Mouse (Mus musculus): ENCODE measurements at regions not wholly inside any gene's neighbourhood (a gene's known extent, or its start where the extent isn't known, plus 50 kb on each side); places are given as distances from the start of the nearest gene placed in this dataset.

- H3K27ac ChIP-seq (ENCODE audit: insufficient read depth, low read length): no peak overlapping the region
- no peaks in the 10 kb centered on the region for H3K27me3 ChIP-seq (ENCODE audit: control insufficient read depth, insufficient read depth, low read length, poor library complexity, severe bottlenecking)
- no peaks in the 10 kb centered on the region for H3K4me1 ChIP-seq (ENCODE audit: control insufficient read depth, insufficient read depth, low read length)
- no peak for TF ChIP-seq CTCF (IDR thresholded peaks at IDR 0.05; ENCODE audit: low read depth, low read length)
- TF ChIP-seq POLR2A (IDR thresholded peaks at IDR 0.05; ENCODE audit: insufficient read depth, low read length): no peak
- no peak for TF ChIP-seq EP300 (IDR thresholded peaks at IDR 0.05; ENCODE audit: insufficient read depth, low read depth, low read length)
- no peaks in the 10 kb centered on the region for H3K36me3 ChIP-seq (ENCODE audit: control insufficient read depth, insufficient read depth, low read length, poor library complexity, severe bottlenecking)
- H3K9ac ChIP-seq (ENCODE audit: low read depth, poor library complexity, severe bottlenecking): no peak overlapping the region
- no peaks in the 10 kb centered on the region for H3K9me3 ChIP-seq (replicated peaks; ENCODE audit: control insufficient read depth, insufficient read depth, low read length, poor library complexity, severe bottlenecking)
- H3K4me3 ChIP-seq (ENCODE audit: low read depth, low read length): no peak overlapping the region
Observed at GRCm38 (mm10) chr16:92961361-92961760, 135.4 kb upstream of the Runx1 start.

- Histone ChIP-seq H3K27me3 (ENCODE audit: control insufficient read depth, insufficient read depth, low read length, poor library complexity, severe bottlenecking) (no peaks in the 10 kb centered on the region), H3K27ac (ENCODE audit: insufficient read depth, low read length) (no peak overlapping the region), H3K4me1 (ENCODE audit: control insufficient read depth, insufficient read depth, low read length) (no peaks in the 10 kb centered on the region), H3K36me3 (ENCODE audit: control insufficient read depth, insufficient read depth, low read length, poor library complexity, severe bottlenecking) (no peaks in the 10 kb centered on the region), H3K9ac (ENCODE audit: low read depth, poor library complexity, severe bottlenecking) (no peak overlapping the region), H3K4me3 (ENCODE audit: low read depth, low read length) (no peak overlapping the region), H3K9me3 (replicated peaks; ENCODE audit: control insufficient read depth, insufficient read depth, low read length, poor library complexity, severe bottlenecking) (no peaks in the 10 kb centered on the region)
- no peak for TF ChIP-seq POLR2A (IDR thresholded peaks at IDR 0.05; ENCODE audit: insufficient read depth, low read length)
- no peak for TF ChIP-seq CTCF (IDR thresholded peaks at IDR 0.05; ENCODE audit: low read depth, low read length)
- TF ChIP-seq EP300 (IDR thresholded peaks at IDR 0.05; ENCODE audit: insufficient read depth, low read depth, low read length): no peak
Observed at GRCm38 (mm10) chr16:92960740-92961139, 134.8 kb upstream of the Runx1 start.

DNA sequence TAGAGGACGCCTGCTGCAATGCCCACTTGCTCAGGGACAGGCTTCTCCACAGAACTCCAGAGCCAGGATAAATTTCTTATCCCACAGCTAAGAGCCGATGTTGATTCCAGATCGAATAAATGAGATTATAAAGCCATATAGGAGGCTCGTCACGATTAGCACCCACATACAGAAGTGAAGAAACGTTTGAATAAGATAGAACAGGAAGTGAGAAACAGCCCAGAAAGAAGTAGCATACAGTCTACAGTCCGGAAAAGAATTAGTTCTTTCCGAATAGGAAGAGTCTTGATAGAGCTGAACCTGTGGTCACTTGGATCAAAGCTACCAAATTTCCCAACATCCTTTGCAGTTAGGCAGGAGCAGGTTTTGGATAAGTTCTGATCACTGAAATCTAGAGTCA lies 133.0 kb upstream of the Runx1 start:
- Histone ChIP-seq H3K27me3 (ENCODE audit: control insufficient read depth, insufficient read depth, low read length, poor library complexity, severe bottlenecking) (no peaks in the 10 kb centered on the region), H3K4me3 (ENCODE audit: low read depth, low read length) (no peak overlapping the region), H3K27ac (ENCODE audit: insufficient read depth, low read length) (no peak overlapping the region), H3K9me3 (replicated peaks; ENCODE audit: control insufficient read depth, insufficient read depth, low read length, poor library complexity, severe bottlenecking) (no peaks in the 10 kb centered on the region), H3K9ac (ENCODE audit: low read depth, poor library complexity, severe bottlenecking) (no peak overlapping the region), H3K4me1 (ENCODE audit: control insufficient read depth, insufficient read depth, low read length) (no peaks in the 10 kb centered on the region), H3K36me3 (ENCODE audit: control insufficient read depth, insufficient read depth, low read length, poor library complexity, severe bottlenecking) (no peaks in the 10 kb centered on the region)
- TF ChIP-seq EP300 (IDR thresholded peaks at IDR 0.05; ENCODE audit: insufficient read depth, low read depth, low read length) (no peak), CTCF (IDR thresholded peaks at IDR 0.05; ENCODE audit: low read depth, low read length) (no peak), POLR2A (IDR thresholded peaks at IDR 0.05; ENCODE audit: insufficient read depth, low read length) (no peak)

- TF ChIP-seq POLR2A (IDR thresholded peaks at IDR 0.05; ENCODE audit: insufficient read depth, low read length) (no peak), CTCF (IDR thresholded peaks at IDR 0.05; ENCODE audit: low read depth, low read length) (no peak), EP300 (IDR thresholded peaks at IDR 0.05; ENCODE audit: insufficient read depth, low read depth, low read length) (no peak)
- Histone ChIP-seq H3K36me3 (ENCODE audit: control insufficient read depth, insufficient read depth, low read length, poor library complexity, severe bottlenecking) (no peaks in the 10 kb centered on the region), H3K4me3 (ENCODE audit: low read depth, low read length) (no peak overlapping the region), H3K27me3 (ENCODE audit: control insufficient read depth, insufficient read depth, low read length, poor library complexity, severe bottlenecking) (no peaks in the 10 kb centered on the region), H3K4me1 (ENCODE audit: control insufficient read depth, insufficient read depth, low read length) (no peaks in the 10 kb centered on the region), H3K9ac (ENCODE audit: low read depth, poor library complexity, severe bottlenecking) (no peak overlapping the region), H3K9me3 (replicated peaks; ENCODE audit: control insufficient read depth, insufficient read depth, low read length, poor library complexity, severe bottlenecking) (no peaks in the 10 kb centered on the region), H3K27ac (ENCODE audit: insufficient read depth, low read length) (no peak overlapping the region)
Observed at GRCm38 (mm10) chr16:92958146-92958545, 132.2 kb upstream of the Runx1 start.

DNA sequence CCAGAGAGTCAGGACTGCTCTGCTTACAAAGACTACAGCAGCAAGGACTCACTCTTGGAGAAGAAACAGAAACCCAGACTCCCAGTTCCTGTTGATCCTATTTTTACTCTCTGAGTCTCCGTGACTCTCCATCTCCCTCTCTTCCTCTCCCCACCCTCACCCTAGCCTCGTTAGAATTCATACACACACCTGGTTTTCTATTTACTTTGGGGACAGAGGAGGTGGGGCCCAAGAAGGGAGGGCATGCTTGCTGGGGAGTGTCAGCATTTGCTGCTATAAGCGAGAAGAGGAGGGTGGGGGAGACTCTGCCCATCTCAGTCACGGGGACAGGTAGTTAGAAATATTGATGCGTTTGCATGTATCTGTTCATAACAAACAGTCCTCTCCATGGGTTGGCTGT lies 129.6 kb upstream of the Runx1 start:
- H3K9ac ChIP-seq (ENCODE audit: low read depth, poor library complexity, severe bottlenecking): no peak overlapping the region
- H3K4me1 ChIP-seq (ENCODE audit: control insufficient read depth, insufficient read depth, low read length): no peaks in the 10 kb centered on the region
- no peak for TF ChIP-seq EP300 (IDR thresholded peaks at IDR 0.05; ENCODE audit: insufficient read depth, low read depth, low read length)
- H3K4me3 ChIP-seq (ENCODE audit: low read depth, low read length): no peak overlapping the region
- no peaks in the 10 kb centered on the region for H3K9me3 ChIP-seq (replicated peaks; ENCODE audit: control insufficient read depth, insufficient read depth, low read length, poor library complexity, severe bottlenecking)
- no peaks in the 10 kb centered on the region for H3K36me3 ChIP-seq (ENCODE audit: control insufficient read depth, insufficient read depth, low read length, poor library complexity, severe bottlenecking)
- H3K27me3 ChIP-seq (ENCODE audit: control insufficient read depth, insufficient read depth, low read length, poor library complexity, severe bottlenecking): no peaks in the 10 kb centered on the region
- no peak overlapping the region for H3K27ac ChIP-seq (ENCODE audit: insufficient read depth, low read length)

GRCm38 (mm10) chr16:92955087-92955486 lies 129.1 kb upstream of the Runx1 start:
- Histone ChIP-seq H3K27me3 (ENCODE audit: control insufficient read depth, insufficient read depth, low read length, poor library complexity, severe bottlenecking) (no peaks in the 10 kb centered on the region), H3K36me3 (ENCODE audit: control insufficient read depth, insufficient read depth, low read length, poor library complexity, severe bottlenecking) (no peaks in the 10 kb centered on the region), H3K4me1 (ENCODE audit: control insufficient read depth, insufficient read depth, low read length) (no peaks in the 10 kb centered on the region), H3K9ac (ENCODE audit: low read depth, poor library complexity, severe bottlenecking) (no peak overlapping the region), H3K9me3 (replicated peaks; ENCODE audit: control insufficient read depth, insufficient read depth, low read length, poor library complexity, severe bottlenecking) (no peaks in the 10 kb centered on the region), H3K4me3 (ENCODE audit: low read depth, low read length) (no peak overlapping the region), H3K27ac (ENCODE audit: insufficient read depth, low read length) (no peak overlapping the region)
- TF ChIP-seq POLR2A (IDR thresholded peaks at IDR 0.05; ENCODE audit: insufficient read depth, low read length): no peak
